Mouse (Mus musculus) layer of hippocampus, adult 8-10 months (tissue): Measurements from ENCODE around the gene Myh2. TPM values are rescaled to one million over a fixed set of nuclear protein-coding genes. Genes with fewer than 3 reads are reported as not detected.

Experiments used
- DNase-seq, 2 experiments: peaks; one replicate each; pipeline ENCODE4 v3.0.0; 2022; ENCODE audit warnings: low spot score in 2 of 2
- total RNA-seq, 4 experiments: library from RNA; stranded (reverse); gene quantifications; 2 replicates each; pipeline ENCODE4 v1.2.4; 2022

Gene Myh2
- total RNA-seq: under 1 TPM; 0.19 to 0.61 (median 0.29) TPM

- DNase-seq: no peak
Observed at GRCm38 (mm10) chr11:67170727-67171126, at the start of gene Myh2. Gene Myh2, plus strand, starts transcription at chr11:67171027.

- DNase-seq: no peak
Observed at GRCm38 (mm10) chr11:67124943-67125342, 45.9 kb upstream of the Myh2 start.

- DNase-seq: peak in 1 of 2 experiments; percentile 18
Observed at GRCm38 (mm10) chr11:67125361-67125760, 45.5 kb upstream of the Myh2 start.

- no peak for DNase-seq
Observed at GRCm38 (mm10) chr11:67133526-67133925, 37.3 kb upstream of the Myh2 start.

GRCm38 (mm10) chr11:67134654-67135053, 36.2 kb upstream of the Myh2 start:
- DNase-seq: no peak

GRCm38 (mm10) chr11:67135532-67135931, 35.3 kb upstream of the Myh2 start:
- DNase-seq: no peak

- DNase-seq: no peak
Observed at GRCm38 (mm10) chr11:67139556-67139955, 31.3 kb upstream of the Myh2 start.

- no peak for DNase-seq
Observed at GRCm38 (mm10) chr11:67140175-67140574, 30.7 kb upstream of the Myh2 start.

GRCm38 (mm10) chr11:67141031-67141430, 29.8 kb upstream of the Myh2 start:
- DNase-seq: no peak

GRCm38 (mm10) chr11:67142047-67142446, 28.8 kb upstream of the Myh2 start:
- no peak for DNase-seq

GRCm38 (mm10) chr11:67143065-67143464, 27.8 kb upstream of the Myh2 start:
- no peak for DNase-seq

- DNase-seq: no peak
Observed at GRCm38 (mm10) chr11:67143863-67144498, 26.8 kb upstream of the Myh2 start.

- no peak for DNase-seq
Observed at GRCm38 (mm10) chr11:67144559-67145265, 26.1 kb upstream of the Myh2 start.

- DNase-seq: no peak
Observed at GRCm38 (mm10) chr11:67145482-67146408, 25.1 kb upstream of the Myh2 start.

GRCm38 (mm10) chr11:67146409-67147282, 24.2 kb upstream of the Myh2 start:
- DNase-seq: no peak

GRCm38 (mm10) chr11:67147283-67147921, 23.4 kb upstream of the Myh2 start:
- DNase-seq: no peak

- DNase-seq: no peak
Observed at GRCm38 (mm10) chr11:67148286-67149012, 22.4 kb upstream of the Myh2 start.

GRCm38 (mm10) chr11:67150237-67150636, 20.6 kb upstream of the Myh2 start:
- DNase-seq: no peak

GRCm38 (mm10) chr11:67151159-67151558, 19.7 kb upstream of the Myh2 start:
- no peak for DNase-seq
